Mouse (Mus musculus) ovary, adult 2 months (tissue): ENCODE results near the gene Agrp. TPM values are rescaled to one million over a fixed set of nuclear protein-coding genes. Genes with fewer than 3 reads are reported as not detected.

ENCODE experiments used
- polyA plus RNA-seq: library from polyadenylated mRNA; depleted of rRNA; stranded (reverse); fragments of >200 nt; gene quantifications from 2 replicates; pipeline ENCODE4 v1.2.3, GENCODE M21; 2012; rRNA removed

Gene Agrp
- polyA plus RNA-seq = 1.0 and 2.0 TPM in 2 replicates

DNA sequence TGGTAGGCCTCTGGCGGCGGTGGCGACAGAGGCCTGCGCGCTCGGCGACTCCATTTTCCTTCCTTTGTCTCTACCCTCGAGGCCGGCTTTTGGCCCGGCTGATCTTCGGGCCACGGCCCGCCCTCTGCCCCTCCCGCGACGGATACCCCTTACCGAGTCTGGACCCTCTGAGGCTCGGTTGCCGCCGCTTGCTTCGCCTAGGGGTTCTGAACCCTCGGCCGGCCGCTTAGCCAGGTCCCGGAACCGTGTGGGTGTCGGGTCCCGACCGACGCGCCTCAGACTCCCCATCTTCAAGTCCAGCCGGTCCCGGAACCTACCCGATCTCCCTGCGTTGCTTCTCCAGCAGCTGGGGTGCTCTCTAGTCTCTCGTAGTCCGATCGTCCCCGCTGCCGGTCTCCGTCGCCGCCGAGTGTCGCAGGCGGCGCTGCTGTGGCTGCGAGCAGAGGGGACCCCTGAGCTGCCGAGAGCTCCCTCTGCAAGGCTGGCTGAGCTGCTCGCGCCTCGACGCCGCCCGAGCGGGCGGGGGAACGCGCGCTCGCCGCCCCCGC is at the start of gene Agrp:
Gene Agrp (minus strand): TSS at position 431 of the 548 bp plus-strand sequence.

DNA sequence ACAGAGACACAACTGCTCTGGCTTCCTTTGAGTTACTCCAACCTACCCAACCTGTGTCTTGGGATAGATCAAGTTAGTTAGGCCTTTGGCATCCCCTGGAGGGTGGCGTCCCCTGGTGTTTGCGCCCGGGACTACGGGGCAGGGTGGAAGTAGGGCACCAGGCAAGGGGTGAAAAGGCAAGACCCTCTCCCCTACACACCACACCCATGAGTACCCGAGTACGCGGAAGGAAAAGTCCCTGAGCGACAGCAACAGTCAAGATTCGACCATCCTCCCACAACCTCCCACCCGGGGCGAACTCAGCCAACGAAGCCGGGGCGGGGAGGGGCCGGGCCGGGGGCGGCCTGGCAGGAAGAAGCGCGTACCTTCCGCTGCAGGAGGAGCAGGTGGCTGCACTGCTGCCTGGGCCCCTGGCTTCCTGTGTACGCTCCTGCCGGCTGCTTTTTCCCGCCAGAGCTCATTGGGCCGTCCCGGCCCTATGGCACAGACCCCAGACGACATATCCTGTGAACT is 48.7 kb upstream of the Agrp start, which contains the start of gene Carmil2:
Gene Carmil2 (plus strand): TSS at position 479 of the 513 bp plus-strand sequence.

DNA sequence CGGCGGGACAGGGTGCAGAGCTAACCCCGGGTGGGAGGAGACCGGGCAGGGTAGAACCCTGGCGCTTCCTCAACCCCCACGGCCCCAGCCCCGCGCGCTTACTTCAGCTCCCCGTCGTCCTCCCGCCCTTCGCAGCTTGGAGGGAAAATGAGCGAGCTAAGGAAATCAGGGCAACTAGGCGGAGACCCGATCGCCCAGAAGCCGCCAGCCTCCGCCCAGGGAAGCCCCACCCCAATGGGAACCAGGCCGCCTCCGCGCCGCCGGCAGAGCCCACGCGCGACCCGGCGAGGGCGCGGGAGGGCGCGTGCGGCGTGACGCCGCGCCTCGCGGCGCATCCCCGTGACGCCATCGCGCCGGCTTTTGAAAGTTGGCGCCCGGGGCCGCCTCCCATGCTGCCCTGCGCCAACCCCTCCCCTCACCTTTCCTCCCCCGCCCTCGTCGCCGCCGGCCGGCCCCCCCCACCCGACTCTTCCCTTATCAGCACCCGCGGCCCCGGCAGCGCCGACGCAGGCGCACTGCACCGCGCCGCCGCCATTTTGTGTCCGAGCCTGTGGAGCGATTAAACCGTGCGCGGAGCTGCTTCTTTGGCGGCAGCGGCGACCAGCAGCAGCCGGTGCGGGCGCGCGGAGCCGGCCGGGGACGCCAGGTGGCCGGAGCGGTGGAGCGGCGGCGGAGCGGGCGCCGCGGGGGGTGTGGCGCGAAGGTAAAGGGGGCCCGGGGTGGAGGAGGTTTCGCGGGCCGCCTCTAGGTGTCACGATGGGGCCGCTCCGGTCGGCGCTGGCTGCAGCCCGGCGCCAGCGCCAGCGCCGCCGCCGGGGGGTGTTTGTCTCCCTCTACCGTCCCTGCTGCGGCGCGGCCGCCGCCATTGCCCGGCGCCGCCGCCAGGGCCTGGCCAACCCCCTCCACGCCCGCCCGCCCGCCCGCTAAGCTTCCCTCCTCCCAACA is 903 bp downstream of the Agrp start, which contains the start of gene Ctcf:
Gene Ctcf (plus strand): TSS at position 551 of the 945 bp plus-strand sequence.

DNA sequence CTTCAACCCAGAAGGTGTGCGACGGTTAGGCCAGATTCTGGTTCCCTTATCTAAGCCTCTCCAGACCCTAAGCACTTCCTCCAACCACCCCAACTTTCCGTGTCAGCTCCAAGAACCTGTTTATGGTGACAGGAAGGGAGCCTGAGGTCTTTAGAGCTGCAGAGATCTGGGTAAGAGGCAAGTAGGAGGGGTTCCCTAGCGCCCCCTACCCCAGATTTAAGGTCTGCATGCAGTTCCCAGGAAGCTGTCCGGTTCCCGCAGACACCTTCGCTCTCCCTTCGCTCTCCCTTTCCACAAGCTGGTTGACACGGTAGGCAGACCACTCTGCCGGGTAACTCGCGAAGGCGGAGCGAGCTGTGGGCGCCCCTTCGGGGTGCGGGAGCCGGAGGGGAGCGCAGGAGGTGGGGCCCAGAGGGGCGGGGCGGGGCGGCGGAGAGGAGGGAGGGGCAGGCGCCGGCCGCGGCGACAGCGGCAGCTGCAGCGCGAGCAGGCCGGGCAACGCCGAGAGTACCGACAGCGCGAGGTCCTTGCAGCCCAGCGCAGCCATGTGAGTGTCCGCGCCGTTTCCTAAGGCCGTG is 32.3 kb downstream of the Agrp start, which contains the start of gene Ripor1:
Gene Ripor1 (plus strand): TSS at position 452 of the 578 bp plus-strand sequence.

DNA sequence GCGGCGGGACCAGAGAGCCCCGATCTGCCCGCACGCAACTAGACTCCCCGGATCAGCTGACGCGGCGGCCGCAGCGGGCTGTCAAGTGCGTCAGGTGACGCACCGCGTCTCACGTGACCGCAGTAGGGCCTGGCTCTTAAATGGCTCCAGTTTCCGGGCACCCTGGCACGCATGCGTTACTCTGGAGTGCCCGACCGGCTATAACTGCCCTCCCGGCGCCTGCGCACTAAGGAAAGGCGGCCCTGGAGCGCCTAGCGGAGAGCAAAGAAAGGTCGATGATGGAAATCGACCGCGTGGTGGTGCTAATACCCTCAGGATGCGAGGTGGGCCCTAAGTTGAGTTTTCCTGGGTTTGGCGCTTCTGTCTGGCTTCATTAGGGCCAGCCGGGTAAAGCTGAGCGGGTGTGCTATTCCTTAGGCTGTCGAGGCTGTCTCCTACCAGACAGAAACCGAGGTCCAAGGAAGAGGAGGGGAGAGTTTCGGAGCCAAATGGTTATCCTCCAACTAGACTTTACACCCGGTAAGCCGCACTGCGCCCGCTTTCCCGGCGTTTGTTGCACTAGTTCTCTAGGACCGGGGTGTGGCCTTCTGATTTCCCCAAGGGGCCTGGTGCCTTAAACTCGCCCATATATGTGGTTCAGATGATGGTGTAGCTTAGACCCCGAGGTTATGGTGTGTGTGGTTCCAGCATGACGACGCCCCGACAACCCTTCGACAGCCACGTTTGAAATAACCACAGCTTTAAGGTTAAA is 71.1 kb downstream of the Agrp start, which contains the start of gene Atp6v0d1:
Gene Atp6v0d1 (minus strand): TSS at position 96 of the 751 bp plus-strand sequence.

DNA sequence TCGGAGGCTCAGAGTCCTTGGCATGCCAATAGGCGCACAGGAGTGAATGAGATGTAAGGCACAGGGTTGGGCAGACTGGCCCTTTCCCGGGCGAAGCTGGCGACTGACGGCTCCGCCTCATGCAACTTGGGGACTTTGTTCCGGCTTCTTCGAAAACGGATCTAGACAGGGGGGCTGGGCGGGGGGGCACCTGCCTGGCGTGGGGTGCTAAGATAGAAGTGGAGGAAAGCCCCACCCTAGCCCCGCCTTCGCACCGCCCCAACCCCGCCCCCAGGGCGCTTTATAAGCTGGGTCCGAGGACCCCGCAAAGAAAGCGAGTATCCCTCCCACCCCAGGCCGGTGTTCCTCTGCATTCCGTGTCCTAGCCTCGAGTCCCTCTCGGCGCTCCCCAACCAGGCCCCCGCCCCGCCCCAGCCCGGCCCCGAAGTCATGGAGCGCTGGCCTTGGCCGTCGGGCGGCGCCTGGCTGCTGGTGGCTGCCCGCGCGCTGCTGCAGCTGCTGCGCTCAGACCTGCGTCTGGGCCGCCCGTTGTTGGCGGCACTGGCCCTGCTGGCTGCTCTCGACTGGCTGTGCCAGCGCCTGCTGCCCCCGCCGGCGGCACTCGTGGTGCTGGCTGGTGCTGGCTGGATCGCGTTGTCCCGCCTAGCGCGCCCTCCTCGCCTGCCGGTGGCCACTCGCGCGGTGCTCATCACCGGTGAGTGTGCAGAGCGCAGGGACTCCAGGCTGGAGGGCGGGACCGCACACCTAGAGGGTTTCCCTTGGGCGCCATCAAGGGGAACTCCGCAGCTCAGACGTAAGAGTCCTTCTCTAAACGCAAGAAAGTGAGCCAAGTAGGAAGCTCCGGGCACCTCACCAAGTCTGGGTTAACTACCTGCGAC is 118.5 kb downstream of the Agrp start, which contains the start of gene Hsd11b2:
Gene Hsd11b2 (plus strand): TSS at position 320 of the 878 bp plus-strand sequence.

Other genes starting within 250 kb of the Agrp start
- 0.06 and 0.08 TPM in 2 replicates for gene Kctd19, start 223.9 kb downstream of the Agrp start, polyA plus RNA-seq
- 4.7 TPM in 2 replicates for gene Lrrc36, start 223.8 kb downstream of the Agrp start, polyA plus RNA-seq
- 157 and 231 TPM in 2 replicates for gene Tppp3, start 165.9 kb downstream of the Agrp start, polyA plus RNA-seq
- 132 TPM in 2 replicates for gene Zdhhc1, start 140.5 kb downstream of the Agrp start, polyA plus RNA-seq
- 119 and 169 TPM in 2 replicates for gene Hsd11b2, start 118.6 kb downstream of the Agrp start, polyA plus RNA-seq
- 106 and 114 TPM in 2 replicates for gene Atp6v0d1, start 71.3 kb downstream of the Agrp start, polyA plus RNA-seq
- gene Ripor1, start 32.1 kb downstream of the Agrp start, polyA plus RNA-seq = 25.2 and 32.3 TPM in 2 replicates
- gene Ctcf, start 825 bp downstream of the Agrp start, polyA plus RNA-seq = 17.0 and 20.3 TPM in 2 replicates
- gene Carmil2, start 48.9 kb upstream of the Agrp start, polyA plus RNA-seq = 1.7 TPM in 2 replicates
- 34.0 and 47.2 TPM in 2 replicates for gene Acd, start 63.7 kb upstream of the Agrp start, polyA plus RNA-seq
- 22.0 and 26.5 TPM in 2 replicates for gene Pard6a, start 63.8 kb upstream of the Agrp start, polyA plus RNA-seq
- gene 4933405L10Rik, start 70.3 kb upstream of the Agrp start, polyA plus RNA-seq = not detected in 2 replicates
- 19.4 and 22.4 TPM in 2 replicates for gene Enkd1, start 70.8 kb upstream of the Agrp start, polyA plus RNA-seq
- gene Gfod2, start 121.3 kb upstream of the Agrp start, polyA plus RNA-seq = 22.0 and 24.5 TPM in 2 replicates
- 32.9 and 33.2 TPM in 2 replicates for gene Ranbp10, start 190.0 kb upstream of the Agrp start, polyA plus RNA-seq
- 0.83 and 0.91 TPM in 2 replicates for gene Tsnaxip1, start 190.3 kb upstream of the Agrp start, polyA plus RNA-seq
- 25.1 and 31.5 TPM in 2 replicates for gene Cenpt, start 215.9 kb upstream of the Agrp start, polyA plus RNA-seq
- 123 and 125 TPM in 2 replicates for gene Thap11, start 217.7 kb upstream of the Agrp start, polyA plus RNA-seq
- 43.3 and 62.6 TPM in 2 replicates for gene Nutf2, start 223.2 kb upstream of the Agrp start, polyA plus RNA-seq
- 140 and 149 TPM in 2 replicates for gene Edc4, start 243.5 kb upstream of the Agrp start, polyA plus RNA-seq